Mouse (Mus musculus): ENCODE results near the gene Dab1. TPM values are rescaled to one million over a fixed set of nuclear protein-coding genes. Genes with fewer than 3 reads are reported as not detected.
A peak's percentile ranks its signal among the peaks of the same experiment; 100 is the strongest.

The Dab1 gene
- polyA plus RNA-seq, 1 experiment from 2014 or later: 36.4 TPM

DNA sequence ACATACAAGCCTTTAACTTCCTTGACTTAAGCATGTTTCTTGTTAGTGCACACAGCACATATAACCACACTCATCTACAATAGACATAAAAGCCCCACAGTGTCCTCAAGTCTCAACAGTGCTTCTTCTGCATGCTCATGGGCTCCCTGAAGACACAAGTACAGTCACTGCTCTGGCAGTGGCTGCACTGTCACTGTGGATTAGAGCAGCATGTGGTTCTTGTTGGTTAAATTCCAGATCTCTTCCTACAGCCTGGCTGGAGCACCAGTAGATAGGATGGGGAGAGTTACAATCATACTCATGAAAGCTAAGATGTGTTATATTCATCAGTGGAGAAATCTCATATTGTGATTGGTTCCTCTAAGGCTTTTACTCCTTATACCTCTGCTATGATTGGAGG lies 534.5 kb downstream of the Dab1 start:
- ATAC-seq (ENCODE audit: insufficient read depth, low FRiP score, low TSS enrichment): no peak
- Histone ChIP-seq H3K27ac (ENCODE audit: low read depth, low read length) (no peak overlapping the region), H3K9ac (ENCODE audit: low read length) (no peak overlapping the region), H3K9me3 (ENCODE audit: control insufficient read depth, low read length) (no peaks in the 10 kb centered on the region), H3K27me3 (ENCODE audit: control insufficient read depth, insufficient read depth, low read length) (no peaks in the 10 kb centered on the region), H3K4me2 (ENCODE audit: low read depth) (no peak overlapping the region), H3K4me3 (ENCODE audit: low read depth, low read length) (no peak overlapping the region), H3K36me3 (ENCODE audit: control insufficient read depth, insufficient read depth, low read length) (no peaks in the 10 kb centered on the region), H3K4me1 (ENCODE audit: control insufficient read depth, insufficient read depth, low read length) (no peaks in the 10 kb centered on the region)
- DNase-seq (ENCODE audit: low spot score): no peak

DNA sequence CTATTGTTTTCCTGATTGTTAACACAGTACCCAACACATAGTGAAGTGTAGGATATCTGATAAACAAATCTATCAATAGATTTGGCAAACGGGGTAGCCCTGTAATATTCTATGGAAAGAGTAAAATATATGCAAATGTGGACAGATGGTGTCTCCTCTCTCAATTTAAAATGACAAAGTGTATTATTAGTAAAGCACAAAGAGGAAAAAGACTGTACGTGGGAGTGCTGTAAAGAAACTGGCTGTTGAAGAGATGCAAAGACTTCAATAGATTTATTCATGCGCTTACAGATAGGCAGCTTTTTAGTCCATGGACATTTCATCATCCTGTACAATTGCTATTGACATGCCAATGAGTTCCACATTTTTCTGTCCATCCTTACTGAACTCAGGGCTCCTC lies 558.9 kb downstream of the Dab1 start:
- H3K9me3 ChIP-seq (ENCODE audit: control insufficient read depth, low read length): no peaks in the 10 kb centered on the region
- no peak overlapping the region for H3K4me2 ChIP-seq (ENCODE audit: low read depth)
- H3K9ac ChIP-seq (ENCODE audit: low read length): no peak overlapping the region
- no peaks in the 10 kb centered on the region for H3K36me3 ChIP-seq (ENCODE audit: control insufficient read depth, insufficient read depth, low read length)
- H3K4me1 ChIP-seq (ENCODE audit: control insufficient read depth, insufficient read depth, low read length): no peaks in the 10 kb centered on the region
- no peak overlapping the region for H3K4me3 ChIP-seq (ENCODE audit: low read depth, low read length)
- H3K27me3 ChIP-seq (ENCODE audit: control insufficient read depth, insufficient read depth, low read length): no peaks in the 10 kb centered on the region
- 90% methylated on average over 3 of the region's 3 CpGs for WGBS
- H3K27ac ChIP-seq (ENCODE audit: low read depth, low read length): no peak overlapping the region
- no peak for DNase-seq (ENCODE audit: low spot score)
- no peak for ATAC-seq (ENCODE audit: insufficient read depth, low FRiP score, low TSS enrichment)

DNA sequence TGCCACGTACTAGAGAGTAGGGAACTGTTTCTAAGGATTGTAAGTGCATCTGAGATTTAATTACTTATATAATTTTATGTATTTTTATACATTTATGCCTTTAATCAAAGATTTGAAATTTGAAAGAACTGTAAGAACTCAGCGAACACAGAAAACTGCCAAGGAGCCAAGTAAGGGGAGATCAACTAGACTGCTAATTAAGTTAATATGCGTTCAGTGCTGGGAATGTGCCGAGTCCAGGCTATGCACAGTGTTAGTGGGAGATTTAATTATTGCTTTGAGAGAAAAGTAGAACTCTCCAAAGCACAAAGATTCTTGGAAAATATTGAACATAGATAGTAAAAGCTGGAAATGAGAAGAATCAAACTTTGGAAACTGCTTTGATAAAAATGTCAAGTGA lies 567.2 kb downstream of the Dab1 start:
- Histone ChIP-seq H3K36me3 (ENCODE audit: control insufficient read depth, insufficient read depth, low read length) (no peaks in the 10 kb centered on the region), H3K9ac (ENCODE audit: low read length) (no peak overlapping the region), H3K4me3 (ENCODE audit: low read depth, low read length) (no peak overlapping the region), H3K27me3 (ENCODE audit: control insufficient read depth, insufficient read depth, low read length) (no peaks in the 10 kb centered on the region), H3K9me3 (ENCODE audit: control insufficient read depth, low read length) (no peaks in the 10 kb centered on the region), H3K4me1 (ENCODE audit: control insufficient read depth, insufficient read depth, low read length) (no peaks in the 10 kb centered on the region), H3K27ac (ENCODE audit: low read depth, low read length) (no peak overlapping the region), H3K4me2 (ENCODE audit: low read depth) (no peak overlapping the region)
- DNase-seq (ENCODE audit: low spot score) (no peak), ATAC-seq (ENCODE audit: insufficient read depth, low FRiP score, low TSS enrichment) (no peak)
- WGBS: 91% methylated on average over 4 of the region's 4 CpGs

DNA sequence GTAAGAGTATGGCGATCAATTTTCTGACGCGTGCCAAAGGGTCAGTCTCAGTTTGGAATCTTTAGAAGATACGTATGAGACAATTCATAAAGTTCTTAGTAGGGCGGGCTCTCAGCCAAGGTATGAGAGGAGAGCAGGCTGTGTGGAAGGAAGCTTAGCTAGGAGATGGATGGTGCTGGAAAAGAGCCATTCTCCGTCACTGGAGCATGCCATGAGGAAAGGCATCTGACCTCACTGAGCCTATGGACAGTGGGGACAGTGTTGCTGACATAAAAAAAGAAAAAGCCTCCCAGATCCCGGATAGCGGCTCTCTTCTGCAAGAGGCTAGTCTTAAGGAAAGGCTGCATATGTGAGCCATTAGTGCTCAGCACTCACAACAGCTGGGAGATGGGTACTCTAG lies 579.5 kb downstream of the Dab1 start:
- H3K4me1 ChIP-seq (ENCODE audit: control insufficient read depth, insufficient read depth, low read length): no peaks in the 10 kb centered on the region
- no peaks in the 10 kb centered on the region for H3K36me3 ChIP-seq (ENCODE audit: control insufficient read depth, insufficient read depth, low read length)
- no peak overlapping the region for H3K9ac ChIP-seq (ENCODE audit: low read length)
- no peak overlapping the region for H3K4me2 ChIP-seq (ENCODE audit: low read depth)
- DNase-seq (ENCODE audit: low spot score) (no peak), ATAC-seq (ENCODE audit: insufficient read depth, low FRiP score, low TSS enrichment) (no peak)
- no peak overlapping the region for H3K4me3 ChIP-seq (ENCODE audit: low read depth, low read length)
- no peaks in the 10 kb centered on the region for H3K27me3 ChIP-seq (ENCODE audit: control insufficient read depth, insufficient read depth, low read length)
- no peaks in the 10 kb centered on the region for H3K9me3 ChIP-seq (ENCODE audit: control insufficient read depth, low read length)
- WGBS: 86% methylated on average over 8 of the region's 8 CpGs
- H3K27ac ChIP-seq (ENCODE audit: low read depth, low read length): no peak overlapping the region

DNA sequence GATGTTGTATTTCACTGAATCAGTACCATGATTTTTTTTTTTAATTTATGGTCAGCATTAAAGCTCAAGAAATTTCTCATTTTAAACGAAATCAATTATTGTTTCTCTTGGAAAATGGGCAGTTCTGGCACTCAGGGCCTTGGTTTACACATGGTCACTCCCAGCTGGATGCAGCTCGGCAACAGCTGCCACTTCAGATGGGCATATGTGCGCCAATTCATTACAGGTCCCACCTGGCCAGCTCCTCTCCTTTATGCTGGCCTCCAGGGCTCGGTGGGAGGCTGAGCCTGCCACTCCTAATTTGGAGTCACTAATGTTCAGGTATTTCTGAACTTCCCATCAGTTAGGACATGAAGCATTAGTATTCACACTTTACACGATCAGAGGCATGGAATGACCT lies 582.5 kb downstream of the Dab1 start:
- ATAC-seq (ENCODE audit: insufficient read depth, low FRiP score, low TSS enrichment) (no peak), DNase-seq (ENCODE audit: low spot score) (no peak)
- Histone ChIP-seq H3K27me3 (ENCODE audit: control insufficient read depth, insufficient read depth, low read length) (no peaks in the 10 kb centered on the region), H3K9ac (ENCODE audit: low read length) (no peak overlapping the region), H3K27ac (ENCODE audit: low read depth, low read length) (no peak overlapping the region), H3K9me3 (ENCODE audit: control insufficient read depth, low read length) (no peaks in the 10 kb centered on the region), H3K4me3 (ENCODE audit: low read depth, low read length) (no peak overlapping the region), H3K4me2 (ENCODE audit: low read depth) (no peak overlapping the region), H3K4me1 (ENCODE audit: control insufficient read depth, insufficient read depth, low read length) (no peaks in the 10 kb centered on the region), H3K36me3 (ENCODE audit: control insufficient read depth, insufficient read depth, low read length) (no peaks in the 10 kb centered on the region)
- 79% methylated on average over 5 of the region's 5 CpGs for WGBS

DNA sequence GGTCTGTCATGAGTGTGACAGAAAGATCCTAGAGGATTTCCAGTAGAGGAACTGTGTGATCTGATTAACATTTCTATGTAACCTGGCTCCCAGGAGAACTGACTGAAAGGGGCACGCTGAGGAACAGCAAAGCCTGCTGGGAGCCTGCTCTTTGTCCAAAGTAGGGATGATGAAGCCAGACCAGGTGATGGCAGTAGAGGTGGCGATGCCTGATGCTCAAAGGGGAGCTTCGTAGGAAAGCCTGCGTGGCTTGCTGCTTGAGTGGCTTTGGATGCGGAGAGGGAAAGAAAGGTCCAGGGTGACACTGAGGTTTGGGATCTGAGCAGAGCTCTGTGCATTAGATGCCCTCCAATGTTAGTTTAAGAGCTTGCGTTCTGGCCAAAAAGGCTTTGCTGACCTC lies 584.9 kb downstream of the Dab1 start:
- DNase-seq (ENCODE audit: low spot score) (no peak), ATAC-seq (ENCODE audit: insufficient read depth, low FRiP score, low TSS enrichment) (no peak)
- no peak overlapping the region for H3K27ac ChIP-seq (ENCODE audit: low read depth, low read length)
- WGBS: 62% methylated on average over 6 of the region's 6 CpGs
- no peaks in the 10 kb centered on the region for H3K36me3 ChIP-seq (ENCODE audit: control insufficient read depth, insufficient read depth, low read length)
- H3K4me3 ChIP-seq (ENCODE audit: low read depth, low read length): no peak overlapping the region
- no peaks in the 10 kb centered on the region for H3K9me3 ChIP-seq (ENCODE audit: control insufficient read depth, low read length)
- H3K9ac ChIP-seq (ENCODE audit: low read length): no peak overlapping the region
- H3K4me2 ChIP-seq (ENCODE audit: low read depth): no peak overlapping the region
- no peaks in the 10 kb centered on the region for H3K4me1 ChIP-seq (ENCODE audit: control insufficient read depth, insufficient read depth, low read length)
- no peaks in the 10 kb centered on the region for H3K27me3 ChIP-seq (ENCODE audit: control insufficient read depth, insufficient read depth, low read length)

DNA sequence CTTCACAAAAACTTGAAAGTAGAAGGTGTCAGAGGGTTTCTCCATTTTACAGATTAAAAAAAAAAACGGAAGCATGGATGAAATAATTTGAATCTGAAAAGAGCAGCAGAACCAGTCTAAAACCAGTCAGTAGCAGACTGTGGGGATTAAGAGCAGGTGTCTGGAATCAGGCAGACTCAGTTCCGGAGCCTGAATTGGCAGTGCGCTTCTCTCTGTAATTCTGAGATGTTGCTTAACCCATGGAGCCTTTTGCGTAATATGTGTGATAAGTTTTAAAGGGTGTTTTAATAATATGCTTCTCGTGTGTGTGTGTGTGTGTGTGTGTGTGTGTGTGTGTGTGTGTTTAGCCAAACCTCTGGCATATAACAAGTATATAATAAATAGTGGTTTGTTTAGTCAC lies 587.5 kb downstream of the Dab1 start:
- DNase-seq (ENCODE audit: low spot score) (no peak), ATAC-seq (ENCODE audit: insufficient read depth, low FRiP score, low TSS enrichment) (no peak)
- no peaks in the 10 kb centered on the region for H3K27me3 ChIP-seq (ENCODE audit: control insufficient read depth, insufficient read depth, low read length)
- no peak overlapping the region for H3K27ac ChIP-seq (ENCODE audit: low read depth, low read length)
- H3K36me3 ChIP-seq (ENCODE audit: control insufficient read depth, insufficient read depth, low read length): no peaks in the 10 kb centered on the region
- H3K4me2 ChIP-seq (ENCODE audit: low read depth): no peak overlapping the region
- H3K4me3 ChIP-seq (ENCODE audit: low read depth, low read length): no peak overlapping the region
- H3K9ac ChIP-seq (ENCODE audit: low read length): no peak overlapping the region
- no peaks in the 10 kb centered on the region for H3K4me1 ChIP-seq (ENCODE audit: control insufficient read depth, insufficient read depth, low read length)
- no peaks in the 10 kb centered on the region for H3K9me3 ChIP-seq (ENCODE audit: control insufficient read depth, low read length)
- 81% methylated on average over 5 of the region's 5 CpGs for WGBS

DNA sequence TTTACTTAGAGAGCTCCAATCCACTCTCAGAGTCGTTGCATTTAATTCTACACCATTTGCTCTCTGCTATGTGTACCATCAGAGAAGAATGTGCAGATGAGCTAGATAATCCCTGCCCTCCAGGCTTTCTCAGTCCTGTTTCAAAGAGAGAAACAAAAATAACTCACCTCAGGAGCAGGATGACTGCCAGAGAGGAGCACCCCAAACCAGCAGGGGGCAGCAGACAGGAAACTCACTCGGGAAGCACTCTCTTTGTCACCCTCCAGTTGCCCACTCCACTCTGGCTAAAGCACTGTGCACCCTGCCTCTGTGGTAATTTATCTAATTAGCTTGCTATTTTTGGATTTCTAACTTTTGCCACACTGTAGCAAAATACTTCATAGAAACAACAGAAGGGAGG lies 589.9 kb downstream of the Dab1 start:
- peak; percentile 33 for DNase-seq (ENCODE audit: low spot score)
- ATAC-seq (ENCODE audit: insufficient read depth, low FRiP score, low TSS enrichment): no peak
- Histone ChIP-seq H3K36me3 (ENCODE audit: control insufficient read depth, insufficient read depth, low read length) (no peaks in the 10 kb centered on the region), H3K27ac (ENCODE audit: low read depth, low read length) (no peak overlapping the region), H3K4me1 (ENCODE audit: control insufficient read depth, insufficient read depth, low read length) (no peaks in the 10 kb centered on the region), H3K4me2 (ENCODE audit: low read depth) (no peak overlapping the region), H3K9me3 (ENCODE audit: control insufficient read depth, low read length) (no peaks in the 10 kb centered on the region), H3K4me3 (ENCODE audit: low read depth, low read length) (no peak overlapping the region), H3K27me3 (ENCODE audit: control insufficient read depth, insufficient read depth, low read length) (no peaks in the 10 kb centered on the region), H3K9ac (ENCODE audit: low read length) (no peak overlapping the region)
- 49% methylated on average over 2 of the region's 2 CpGs for WGBS

DNA sequence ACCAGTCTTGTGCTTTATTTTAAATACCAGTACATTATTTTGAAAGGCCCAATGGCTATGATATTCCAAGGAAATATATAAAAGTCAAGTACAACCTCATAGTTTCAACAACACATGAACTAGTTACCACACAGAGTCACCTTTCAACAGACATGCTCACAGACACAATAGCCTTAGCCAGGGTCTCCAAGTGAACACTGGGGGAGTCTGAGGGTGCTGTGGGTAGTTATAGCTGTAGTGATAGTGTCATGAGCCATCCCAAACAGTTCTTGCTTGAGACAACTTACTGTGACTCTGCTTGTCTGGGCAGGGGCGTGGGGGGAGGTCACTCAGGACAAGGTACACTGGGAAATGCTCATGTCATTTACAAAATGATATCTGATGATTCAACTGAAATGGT lies 591.6 kb downstream of the Dab1 start:
- no peak for ATAC-seq (ENCODE audit: insufficient read depth, low FRiP score, low TSS enrichment)
- WGBS: 77% methylated on average over 1 of the region's 1 CpGs

More for the DNA sequence above, 591.6 kb downstream of the Dab1 start:
- DNase-seq (ENCODE audit: low spot score): no peak
- no peak overlapping the region for H3K4me3 ChIP-seq (ENCODE audit: low read depth, low read length)
- no peaks in the 10 kb centered on the region for H3K4me1 ChIP-seq (ENCODE audit: control insufficient read depth, insufficient read depth, low read length)
- no peak overlapping the region for H3K9ac ChIP-seq (ENCODE audit: low read length)
- no peaks in the 10 kb centered on the region for H3K36me3 ChIP-seq (ENCODE audit: control insufficient read depth, insufficient read depth, low read length)
- no peaks in the 10 kb centered on the region for H3K9me3 ChIP-seq (ENCODE audit: control insufficient read depth, low read length)
- H3K27ac ChIP-seq (ENCODE audit: low read depth, low read length): no peak overlapping the region
- H3K4me2 ChIP-seq (ENCODE audit: low read depth): no peak overlapping the region
- no peaks in the 10 kb centered on the region for H3K27me3 ChIP-seq (ENCODE audit: control insufficient read depth, insufficient read depth, low read length)
